Mouse (Mus musculus) G1E (cell line): Measurements from ENCODE around the gene Llcfc1. TPM values are rescaled to one million over a fixed set of nuclear protein-coding genes. Genes with fewer than 3 reads are reported as not detected.

ENCODE experiments used
- ATAC-seq: 2 replicates; pipeline ENCODE4 v1.8.0; 2016; ENCODE audit warnings: mild to moderate bottlenecking; ENCODE audit not compliant: insufficient number of reproducible peaks, poor library complexity, low FRiP score, severe bottlenecking; ENCODE audit errors: extremely low read depth
- DNase-seq: peaks from one replicate; pipeline ENCODE4 v3.0.0; 2012; ENCODE audit warnings: low spot score
- H3K27me3 ChIP-seq: 2 replicates; pipeline ENCODE4 v1.6.1; 2012; ENCODE audit warnings: mild to moderate bottlenecking, low read length, inconsistent platforms; ENCODE audit not compliant: insufficient read depth
- H3K36me3 ChIP-seq: replicated peaks from 2 replicates; pipeline ENCODE3; 2012; ENCODE audit warnings: mild to moderate bottlenecking, inconsistent platforms
- H3K4me1 ChIP-seq: 2 replicates; pipeline ENCODE4 v1.6.1; 2012; ENCODE audit warnings: low read depth, low read length, inconsistent platforms, mixed read lengths; ENCODE audit not compliant: insufficient read depth
- H3K4me3 ChIP-seq: 2 replicates; pipeline ENCODE4 v1.5.1; 2012; ENCODE audit warnings: low read depth, mild to moderate bottlenecking, inconsistent platforms, low read length, moderate library complexity, mixed read lengths
- H3K9me3 ChIP-seq: replicated peaks from 2 replicates; pipeline ENCODE4 v1.6.1; 2012; ENCODE audit warnings: inconsistent platforms
- CTCF ChIP-seq: IDR thresholded peaks from 2 replicates; pipeline ENCODE4 v1.5.1; 2012; ENCODE audit warnings: low read depth, low read length, inconsistent platforms, mixed read lengths
- GATA1 ChIP-seq: IDR thresholded peaks from 2 replicates; pipeline ENCODE4 v1.6.1; 2012; ENCODE audit warnings: borderline replicate concordance, low read length, inconsistent platforms, mixed read lengths
- GATA2 ChIP-seq: IDR thresholded peaks from 2 replicates; pipeline ENCODE4 v1.6.1; 2012; ENCODE audit warnings: low read depth, low read length, inconsistent platforms, borderline replicate concordance
- POLR2AphosphoS5 ChIP-seq: IDR thresholded peaks from 2 replicates; pipeline ENCODE4 v1.6.1; 2012; ENCODE audit warnings: low read depth, low read length, inconsistent platforms; ENCODE audit not compliant: insufficient replicate concordance
- TAL1 ChIP-seq: conservative IDR thresholded peaks from 2 replicates; pipeline ENCODE4 v1.6.1; 2012; ENCODE audit warnings: low read depth, low read length, inconsistent platforms, mixed read lengths
- polyA plus RNA-seq: library from polyadenylated mRNA; stranded (reverse); fragments of >175 nt; gene quantifications from 2 replicates; pipeline ENCODE4 v1.2.3, GENCODE M21; 2012
- total RNA-seq, 2 experiments: library from RNA; stranded (forward) in 1 of 2; stranded (reverse) in 1 of 2; fragments of 200-1000 nt in 1 of 2; fragments of >200 nt in 1 of 2; fragmentation: Nextera tagmentation in 1 of 2; gene quantifications; 2 replicates each; pipeline ENCODE4 v1.2.3; 2014 to 2017

Llcfc1 gene
- total and polyA plus RNA-seq, 3 experiments, result not detected

DNA sequence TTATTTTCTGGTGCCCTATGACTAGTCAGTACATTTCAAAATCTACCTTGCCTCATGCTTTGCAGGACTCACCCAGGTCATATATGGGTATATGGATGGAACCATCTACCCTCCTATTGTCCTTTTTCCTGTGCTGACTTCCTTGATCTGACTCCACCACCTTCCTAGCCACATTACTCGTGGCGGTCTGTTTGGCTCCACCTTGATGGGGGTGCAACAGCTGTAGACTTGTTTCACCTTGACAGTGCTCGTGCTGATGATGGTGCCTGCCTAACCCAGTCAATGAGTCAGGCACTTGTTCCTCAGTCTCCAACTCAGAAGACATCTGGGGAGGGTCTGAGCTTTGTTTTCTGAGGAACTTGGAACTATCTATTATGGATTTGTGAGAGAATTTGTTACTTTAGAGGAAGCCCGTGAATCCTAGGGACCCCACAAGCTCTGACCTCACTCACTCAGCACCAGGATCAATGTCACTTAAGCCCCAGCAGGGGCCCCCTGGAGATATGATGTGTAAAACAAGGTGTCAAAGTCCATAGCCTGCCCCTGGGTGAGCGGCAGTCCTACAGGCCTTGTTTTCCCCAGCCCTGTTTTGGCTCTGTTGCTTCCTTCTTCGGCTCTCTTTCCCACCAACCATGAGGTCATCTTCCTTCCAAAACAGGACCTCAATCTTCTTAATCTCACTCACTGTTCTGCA lies 42.9 kb upstream of the Llcfc1 start:
- H3K4me3 ChIP-seq, result no peak overlapping the region
- no peaks in the 10 kb centered on the region for H3K9me3 ChIP-seq
- H3K4me1 ChIP-seq, result no peaks in the 10 kb centered on the region
- peaks cover 19% of the 10 kb centered on the region for H3K27me3 ChIP-seq
- TF ChIP-seq CTCF (no peak), GATA2 (no peak), GATA1 (no peak), POLR2AphosphoS5 (no peak), TAL1 (no peak)
- no peak for DNase-seq
- no peak for ATAC-seq
- no peaks in the 10 kb centered on the region for H3K36me3 ChIP-seq

DNA sequence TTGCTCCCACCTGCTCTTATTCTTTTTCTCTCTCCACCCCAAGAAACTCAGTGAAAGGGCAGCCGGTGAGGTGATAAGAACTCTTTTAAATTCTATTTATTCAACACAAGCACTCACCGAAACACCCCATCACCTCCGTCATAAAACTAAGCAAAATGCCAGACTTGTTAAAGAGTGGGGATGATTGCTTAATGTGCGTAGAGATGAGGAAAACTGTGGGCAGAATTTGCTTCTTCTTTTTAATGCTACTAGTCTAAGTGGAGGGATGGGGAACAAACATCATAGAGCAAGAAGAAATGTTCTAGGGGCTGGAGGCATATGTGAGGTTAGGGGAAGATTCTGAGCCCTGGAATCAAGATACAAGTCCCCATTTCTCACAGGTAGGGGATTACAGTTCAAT lies 41.5 kb upstream of the Llcfc1 start:
- Histone ChIP-seq H3K9me3 (no peaks in the 10 kb centered on the region), H3K27me3 (peaks cover 22% of the 10 kb centered on the region), H3K36me3 (no peaks in the 10 kb centered on the region), H3K4me3 (no peak overlapping the region), H3K4me1 (no peaks in the 10 kb centered on the region)
- DNase-seq, result no peak
- ATAC-seq, result no peak
- TF ChIP-seq GATA1 (no peak), CTCF (no peak), GATA2 (no peak), TAL1 (no peak), POLR2AphosphoS5 (no peak)

DNA sequence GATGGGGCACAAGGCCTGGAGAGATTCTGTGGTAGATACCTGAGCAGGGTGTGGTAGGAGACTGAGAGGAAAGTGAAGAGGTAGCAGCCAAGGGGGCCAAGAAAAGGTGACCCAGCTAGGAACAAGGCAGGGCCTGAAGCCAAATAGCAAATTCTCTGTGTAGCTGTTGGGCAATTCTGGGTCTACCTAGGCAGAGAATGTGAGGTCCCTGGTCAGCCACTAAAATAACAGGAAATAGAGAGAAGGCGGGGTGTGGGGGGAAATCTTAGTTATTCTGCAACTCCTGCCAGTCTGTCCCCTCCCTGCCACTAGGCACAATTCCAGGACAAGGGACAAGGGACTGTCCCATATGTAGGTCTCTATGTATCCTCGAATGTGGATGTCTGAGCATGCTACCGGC lies 41.0 kb upstream of the Llcfc1 start:
- Histone ChIP-seq H3K9me3 (no peaks in the 10 kb centered on the region), H3K4me3 (no peak overlapping the region), H3K4me1 (no peaks in the 10 kb centered on the region), H3K36me3 (no peaks in the 10 kb centered on the region), H3K27me3 (peaks cover 18% of the 10 kb centered on the region)
- no peak for TF ChIP-seq CTCF
- no peak for ATAC-seq
- no peak for DNase-seq

DNA sequence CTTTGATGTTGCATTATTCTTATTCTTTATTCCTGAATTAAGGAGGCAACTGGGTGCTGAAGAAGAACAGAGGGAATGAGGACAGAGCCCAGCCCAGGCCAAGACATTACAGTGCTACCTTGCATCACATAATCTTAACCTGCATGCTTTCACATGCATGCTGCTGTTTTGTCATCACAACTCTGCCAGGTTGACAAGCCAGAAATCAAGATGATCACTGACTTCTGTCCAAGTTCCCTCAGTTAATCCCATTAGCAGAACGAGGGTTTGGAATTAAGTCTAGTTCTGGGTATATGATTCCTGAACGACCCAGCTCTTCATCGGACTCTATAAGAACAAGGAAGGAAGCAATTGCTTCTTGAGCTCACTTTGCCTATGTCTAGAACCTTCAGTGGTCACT lies 38.0 kb upstream of the Llcfc1 start:
- Histone ChIP-seq H3K4me1 (no peaks in the 10 kb centered on the region), H3K4me3 (no peak overlapping the region), H3K36me3 (no peaks in the 10 kb centered on the region), H3K27me3 (peaks cover 16% of the 10 kb centered on the region; the same call in 1 of the 2 replicates), H3K9me3 (no peaks in the 10 kb centered on the region)
- TF ChIP-seq GATA1 (no peak), CTCF (no peak), TAL1 (no peak), POLR2AphosphoS5 (no peak), GATA2 (no peak)
- ATAC-seq (no peak), DNase-seq (no peak)

DNA sequence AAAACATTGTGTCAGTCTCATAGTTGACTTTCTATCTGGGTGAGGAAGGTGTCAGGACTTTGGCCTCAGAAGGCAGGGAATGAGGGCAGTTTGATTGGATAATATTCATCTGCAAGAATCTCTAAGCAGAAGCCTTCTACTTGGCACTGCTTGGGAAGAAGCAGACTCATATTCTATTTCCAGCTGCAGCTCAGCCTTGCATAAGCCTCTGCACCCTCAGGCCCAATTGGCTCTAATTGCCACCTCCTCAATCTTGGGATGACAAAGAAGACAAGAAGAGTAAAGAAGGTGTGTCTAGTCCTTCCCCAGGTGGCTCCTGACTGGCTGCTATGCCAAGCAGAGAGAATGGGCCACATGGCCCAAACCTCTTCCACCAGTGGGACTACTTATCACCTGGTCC lies 37.6 kb upstream of the Llcfc1 start:
- no peak for TF ChIP-seq GATA2
- no peak for TF ChIP-seq GATA1
- no peak for TF ChIP-seq TAL1
- TF ChIP-seq POLR2AphosphoS5, result no peak
- TF ChIP-seq CTCF, result no peak
- Histone ChIP-seq H3K36me3 (no peaks in the 10 kb centered on the region), H3K27me3 (peaks cover 16% of the 10 kb centered on the region; the same call in 1 of the 2 replicates), H3K4me3 (no peak overlapping the region), H3K9me3 (no peaks in the 10 kb centered on the region), H3K4me1 (no peaks in the 10 kb centered on the region)
- DNase-seq, result no peak
- no peak for ATAC-seq

DNA sequence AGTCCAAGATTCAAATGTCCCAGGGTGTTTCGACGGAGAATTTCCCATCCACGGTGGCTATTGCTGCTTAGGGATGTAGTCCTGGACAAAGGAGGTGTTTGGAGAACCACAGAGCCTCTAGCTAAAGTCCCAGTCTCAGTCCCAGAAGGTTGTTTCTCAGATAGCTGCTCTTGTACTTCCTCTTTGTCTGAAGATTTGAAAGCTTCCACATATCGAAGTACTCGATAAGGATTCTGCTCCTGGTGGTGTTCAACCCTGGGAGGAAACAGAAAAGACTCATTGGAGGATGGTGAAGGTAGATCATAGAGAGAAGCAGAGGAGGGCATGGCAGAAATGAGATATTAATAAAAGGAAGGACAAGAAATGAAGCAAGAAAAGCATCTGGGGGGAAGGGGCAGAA lies 31.1 kb upstream of the Llcfc1 start:
- no peak for ATAC-seq
- peaks cover 6% of the 10 kb centered on the region for H3K27me3 ChIP-seq
- no peaks in the 10 kb centered on the region for H3K9me3 ChIP-seq
- DNase-seq, result no peak
- 0 out of 2 replicates have a peak, but pooled peaks cover 2% of the 10 kb centered on the region for H3K4me1 ChIP-seq
- no peaks in the 10 kb centered on the region for H3K36me3 ChIP-seq
- no peak overlapping the region for H3K4me3 ChIP-seq
- no peak for TF ChIP-seq POLR2AphosphoS5
- no peak for TF ChIP-seq TAL1
- TF ChIP-seq GATA1, result no peak
- TF ChIP-seq CTCF, result no peak
- no peak for TF ChIP-seq GATA2
